Mouse (Mus musculus): ENCODE results near the gene Olfr1450. TPM values are rescaled to one million over a fixed set of nuclear protein-coding genes. Genes with fewer than 3 reads are reported as not detected.

Olfr1450 gene
- polyA plus RNA-seq, 2 experiments, result not detected

DNA sequence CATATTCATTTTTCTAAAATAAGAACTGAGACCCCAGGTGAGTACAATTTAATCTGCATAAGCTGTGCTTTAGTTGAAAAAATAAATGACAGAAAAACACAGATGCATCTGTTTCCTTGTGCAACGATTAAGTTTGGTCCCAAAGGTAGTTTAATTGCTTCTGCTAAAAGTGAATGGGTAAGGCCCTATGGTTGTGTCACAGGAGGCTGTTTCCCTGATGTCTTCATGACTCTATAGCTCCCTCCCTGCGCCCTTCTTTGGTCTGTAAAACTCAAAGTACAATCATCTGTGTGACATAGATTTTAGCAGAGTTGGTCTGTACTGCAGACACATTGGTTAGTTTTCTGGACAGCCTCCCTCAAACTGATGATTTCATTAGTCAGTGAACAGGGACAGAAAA lies 44.7 kb downstream of the Olfr1450 start, which contains the start of gene Olfr1451:
Gene Olfr1451, plus strand, starts transcription at position 301 of the 400 bp plus-strand sequence.
- ATAC-seq (ENCODE audit: low FRiP score, low read depth) (no peak), DNase-seq (ENCODE audit: low spot score) (no peak)
- Histone ChIP-seq H3K36me3 (ENCODE audit: control insufficient read depth, insufficient read depth, low read length) (no peaks in the 10 kb centered on the region), H3K4me2 (replicated peaks; ENCODE audit: low read depth, low read length, severe bottlenecking) (no peak within 1 kb of the TSS), H3K27me3 (ENCODE audit: control insufficient read depth, insufficient read depth, low read length) (no peaks in the 10 kb centered on the region), H3K4me3 (replicated peaks; ENCODE audit: low read length) (no peak within 1 kb of the TSS), H3K9ac (ENCODE audit: low read depth, low read length, severe bottlenecking) (no peak within 1 kb of the TSS), H3K27ac (replicated peaks; ENCODE audit: low read depth, low read length) (no peak within 1 kb of the TSS), H3K4me1 (ENCODE audit: control insufficient read depth, insufficient read depth, low read length) (no peaks in the 10 kb centered on the region), H3K9me3 (ENCODE audit: control insufficient read depth, low read length) (0 out of 2 replicates have a peak, but pooled peaks cover 3% of the 10 kb centered on the region)
- WGBS, result 71% methylated on average over 2 of the region's 2 CpGs
- no peak for TF ChIP-seq POLR2A (IDR thresholded peaks at IDR 0.05; ENCODE audit: borderline replicate concordance, extremely low read depth, insufficient read depth, insufficient read length)

Other genes with a start within 250 kb of the Olfr1450 start
- 1.7 and 2.6 TPM in 2 replicates for gene Cntf, start 184.6 kb upstream of the Olfr1450 start, polyA plus RNA-seq (2012; rRNA removed)
- 0.22 and 0.66 TPM in 2 replicates for gene Cntf, start 184.6 kb upstream of the Olfr1450 start, polyA plus RNA-seq (2014; fragmentation: Nextera tagmentation; extraction: Ambion mirVana)
- gene Zfp91, start 154.1 kb upstream of the Olfr1450 start, polyA plus RNA-seq (2012; rRNA removed), result 28.5 and 30.4 TPM in 2 replicates
- gene Zfp91, start 154.1 kb upstream of the Olfr1450 start, polyA plus RNA-seq (2014; fragmentation: Nextera tagmentation; extraction: Ambion mirVana), result 10.3 and 11.5 TPM in 2 replicates
- gene Lpxn, start 154.1 kb upstream of the Olfr1450 start, polyA plus RNA-seq (2012; rRNA removed), result 4.0 and 4.1 TPM in 2 replicates
- gene Lpxn, start 154.1 kb upstream of the Olfr1450 start, polyA plus RNA-seq (2014; fragmentation: Nextera tagmentation; extraction: Ambion mirVana), result 3.7 and 4.8 TPM in 2 replicates
- gene Gm5244, start 103.6 kb upstream of the Olfr1450 start, polyA plus RNA-seq (2012; rRNA removed), result not detected in 2 replicates
- gene Gm5244, start 103.6 kb upstream of the Olfr1450 start, polyA plus RNA-seq (2014; fragmentation: Nextera tagmentation; extraction: Ambion mirVana), result not detected in 2 replicates
- gene Olfr1444, start 93.0 kb upstream of the Olfr1450 start, polyA plus RNA-seq (2012; rRNA removed), result not detected in 2 replicates
- not detected in 2 replicates for gene Olfr1444, start 93.0 kb upstream of the Olfr1450 start, polyA plus RNA-seq (2014; fragmentation: Nextera tagmentation; extraction: Ambion mirVana)
- gene Olfr1445, start 66.4 kb upstream of the Olfr1450 start, polyA plus RNA-seq (2012; rRNA removed), result not detected in 2 replicates
- not detected in 2 replicates for gene Olfr1445, start 66.4 kb upstream of the Olfr1450 start, polyA plus RNA-seq (2014; fragmentation: Nextera tagmentation; extraction: Ambion mirVana)
- not detected in 2 replicates for gene Olfr1446, start 56.7 kb upstream of the Olfr1450 start, polyA plus RNA-seq (2012; rRNA removed)
- not detected in 2 replicates for gene Olfr1446, start 56.7 kb upstream of the Olfr1450 start, polyA plus RNA-seq (2014; fragmentation: Nextera tagmentation; extraction: Ambion mirVana)
- gene Olfr1447, start 46.5 kb upstream of the Olfr1450 start, polyA plus RNA-seq (2012; rRNA removed), result not detected in 2 replicates
- not detected in 2 replicates for gene Olfr1447, start 46.5 kb upstream of the Olfr1450 start, polyA plus RNA-seq (2014; fragmentation: Nextera tagmentation; extraction: Ambion mirVana)
- gene Olfr1448, start 25.8 kb upstream of the Olfr1450 start, polyA plus RNA-seq (2012; rRNA removed), result not detected in 2 replicates
- not detected in 2 replicates for gene Olfr1448, start 25.8 kb upstream of the Olfr1450 start, polyA plus RNA-seq (2014; fragmentation: Nextera tagmentation; extraction: Ambion mirVana)
- gene Olfr1449, start 19.4 kb upstream of the Olfr1450 start, polyA plus RNA-seq (2012; rRNA removed), result not detected in 2 replicates
- not detected in 2 replicates for gene Olfr1449, start 19.4 kb upstream of the Olfr1450 start, polyA plus RNA-seq (2014; fragmentation: Nextera tagmentation; extraction: Ambion mirVana)
- gene Olfr1451, start 44.8 kb downstream of the Olfr1450 start, polyA plus RNA-seq (2012; rRNA removed), result not detected in 2 replicates
- not detected in 2 replicates for gene Olfr1451, start 44.8 kb downstream of the Olfr1450 start, polyA plus RNA-seq (2014; fragmentation: Nextera tagmentation; extraction: Ambion mirVana)
- not detected in 2 replicates for gene Olfr1453, start 78.1 kb downstream of the Olfr1450 start, polyA plus RNA-seq (2012; rRNA removed)
- not detected in 2 replicates for gene Olfr1453, start 78.1 kb downstream of the Olfr1450 start, polyA plus RNA-seq (2014; fragmentation: Nextera tagmentation; extraction: Ambion mirVana)
- gene Olfr1454, start 110.4 kb downstream of the Olfr1450 start, polyA plus RNA-seq (2012; rRNA removed), result not detected in 2 replicates
- not detected in 2 replicates for gene Olfr1454, start 110.4 kb downstream of the Olfr1450 start, polyA plus RNA-seq (2014; fragmentation: Nextera tagmentation; extraction: Ambion mirVana)
- gene Olfr1457, start 147.6 kb downstream of the Olfr1450 start, polyA plus RNA-seq (2012; rRNA removed), result not detected in 2 replicates
- gene Olfr1457, start 147.6 kb downstream of the Olfr1450 start, polyA plus RNA-seq (2014; fragmentation: Nextera tagmentation; extraction: Ambion mirVana), result not detected in 2 replicates
- not detected in 2 replicates for gene Olfr1458, start 156.5 kb downstream of the Olfr1450 start, polyA plus RNA-seq (2012; rRNA removed)
- gene Olfr1458, start 156.5 kb downstream of the Olfr1450 start, polyA plus RNA-seq (2014; fragmentation: Nextera tagmentation; extraction: Ambion mirVana), result not detected in 2 replicates
- not detected in 2 replicates for gene Olfr1459, start 199.3 kb downstream of the Olfr1450 start, polyA plus RNA-seq (2012; rRNA removed)
- gene Olfr1459, start 199.3 kb downstream of the Olfr1450 start, polyA plus RNA-seq (2014; fragmentation: Nextera tagmentation; extraction: Ambion mirVana), result not detected in 2 replicates
- gene Olfr1461, start 212.7 kb downstream of the Olfr1450 start, polyA plus RNA-seq (2012; rRNA removed), result not detected in 2 replicates
- gene Olfr1461, start 212.7 kb downstream of the Olfr1450 start, polyA plus RNA-seq (2014; fragmentation: Nextera tagmentation; extraction: Ambion mirVana), result not detected in 2 replicates
- gene Olfr1462, start 235.5 kb downstream of the Olfr1450 start, polyA plus RNA-seq (2012; rRNA removed), result not detected in 2 replicates
- not detected in 2 replicates for gene Olfr1462, start 235.5 kb downstream of the Olfr1450 start, polyA plus RNA-seq (2014; fragmentation: Nextera tagmentation; extraction: Ambion mirVana)

Measured in limb, embryonic 14.5 days (tissue).